Mouse (Mus musculus) embryonic facial prominence, embryonic 15.5 days (tissue): ENCODE measurements at regions not wholly inside any gene's neighbourhood (a gene's known extent, or its start where the extent isn't known, plus 50 kb on each side); places are given as distances from the start of the nearest gene placed in this dataset.

Experiments
- ATAC-seq: fragments of 200-750 bp; cut with Nextera tagmentation; 2 replicates; pipeline ENCODE4 v1.8.0; 2017; ENCODE audit warnings: low read depth, moderate TSS enrichment; ENCODE audit not compliant: insufficient number of reproducible peaks, low FRiP score, low TSS enrichment
- H3K27ac ChIP-seq: fragments of 300-500 bp; sonication (generic); replicated peaks from 2 replicates; pipeline ENCODE4 v1.5.1; 2015; ENCODE audit warnings: mild to moderate bottlenecking, inconsistent platforms
- H3K27me3 ChIP-seq: fragments of 300-500 bp; sonication (generic); 2 replicates; pipeline ENCODE4 v1.6.1; 2015; ENCODE audit warnings: inconsistent platforms
- H3K36me3 ChIP-seq: fragments of 300-500 bp; sonication (generic); 2 replicates; pipeline ENCODE4 v1.6.1; 2015; ENCODE audit warnings: mild to moderate bottlenecking, inconsistent platforms
- H3K4me1 ChIP-seq: fragments of 300-500 bp; sonication (generic); 2 replicates; pipeline ENCODE4 v1.6.1; 2015; ENCODE audit warnings: inconsistent platforms
- H3K4me2 ChIP-seq: fragments of 300-500 bp; sonication (generic); replicated peaks from 2 replicates; pipeline ENCODE4 v1.6.1; 2015; ENCODE audit warnings: mild to moderate bottlenecking, inconsistent platforms
- H3K4me3 ChIP-seq: fragments of 300-500 bp; sonication (generic); replicated peaks from 2 replicates; pipeline ENCODE4 v1.5.1; 2015; ENCODE audit warnings: mild to moderate bottlenecking, inconsistent platforms
- H3K9ac ChIP-seq: fragments of 300-500 bp; sonication (generic); 2 replicates; pipeline ENCODE4 v1.6.1; 2015; ENCODE audit warnings: inconsistent platforms
- H3K9me3 ChIP-seq: fragments of 300-500 bp; sonication (generic); replicated peaks from 2 replicates; pipeline ENCODE4 v1.6.1; 2016; ENCODE audit warnings: inconsistent platforms
- WGBS: fragments of 180-500 bp; shearing (Covaris S2); methylation state at CpG from one replicate; pipeline ENCODE4 v1.1.7; 2015; 5-methylcytosine and 5-hydroxymethylcytosine counted together

- no peak overlapping the region for H3K9ac ChIP-seq
- no peaks in the 10 kb centered on the region for H3K9me3 ChIP-seq
- H3K4me2 ChIP-seq, result no peak overlapping the region
- ATAC-seq, result no peak
- 31% methylated on average over 2 of the region's 2 CpGs for WGBS
- no peaks in the 10 kb centered on the region for H3K4me1 ChIP-seq
- no peak overlapping the region for H3K27ac ChIP-seq
- H3K36me3 ChIP-seq, result no peaks in the 10 kb centered on the region
- H3K4me3 ChIP-seq, result no peak overlapping the region
- H3K27me3 ChIP-seq, result no peaks in the 10 kb centered on the region
Observed at GRCm38 (mm10) chr13:79320146-79320545, 1120.6 kb upstream of the Nr2f1 start.

- H3K4me1 ChIP-seq, result no peaks in the 10 kb centered on the region
- 71% methylated on average over 5 of the region's 5 CpGs for WGBS
- H3K27ac ChIP-seq, result no peak overlapping the region
- no peaks in the 10 kb centered on the region for H3K9me3 ChIP-seq
- no peaks in the 10 kb centered on the region for H3K36me3 ChIP-seq
- no peak for ATAC-seq
- H3K4me3 ChIP-seq, result no peak overlapping the region
- H3K9ac ChIP-seq, result no peak overlapping the region
- H3K4me2 ChIP-seq, result no peak overlapping the region
- H3K27me3 ChIP-seq, result no peaks in the 10 kb centered on the region
Observed at GRCm38 (mm10) chr13:79309584-79310110, 1110.1 kb upstream of the Nr2f1 start.

- Histone ChIP-seq H3K27ac (no peak overlapping the region), H3K27me3 (no peaks in the 10 kb centered on the region), H3K9me3 (no peaks in the 10 kb centered on the region), H3K9ac (no peak overlapping the region), H3K4me3 (no peak overlapping the region), H3K4me1 (no peaks in the 10 kb centered on the region), H3K4me2 (no peak overlapping the region), H3K36me3 (no peaks in the 10 kb centered on the region)
- 60% methylated on average over 6 of the region's 6 CpGs for WGBS
- ATAC-seq, result no peak
Observed at GRCm38 (mm10) chr13:79297225-79297710, 1097.7 kb upstream of the Nr2f1 start.

- no peaks in the 10 kb centered on the region for H3K27me3 ChIP-seq
- H3K9me3 ChIP-seq, result no peaks in the 10 kb centered on the region
- no peak overlapping the region for H3K9ac ChIP-seq
- 91% methylated on average over 1 of the region's 1 CpGs for WGBS
- no peak overlapping the region for H3K4me2 ChIP-seq
- no peak overlapping the region for H3K27ac ChIP-seq
- ATAC-seq, result no peak
- H3K36me3 ChIP-seq, result no peaks in the 10 kb centered on the region
- no peaks in the 10 kb centered on the region for H3K4me1 ChIP-seq
- H3K4me3 ChIP-seq, result no peak overlapping the region
Observed at GRCm38 (mm10) chr13:79288022-79288421, 1088.5 kb upstream of the Nr2f1 start.

GRCm38 (mm10) chr13:79286181-79286580 is 1086.6 kb upstream of the Nr2f1 start:
- Histone ChIP-seq H3K27ac (no peak overlapping the region), H3K36me3 (no peaks in the 10 kb centered on the region), H3K4me1 (no peaks in the 10 kb centered on the region), H3K9me3 (no peaks in the 10 kb centered on the region), H3K9ac (no peak overlapping the region), H3K4me2 (no peak overlapping the region), H3K27me3 (no peaks in the 10 kb centered on the region), H3K4me3 (no peak overlapping the region)
- ATAC-seq, result no peak
- 79% methylated on average over 3 of the region's 3 CpGs for WGBS

- Histone ChIP-seq H3K36me3 (no peaks in the 10 kb centered on the region), H3K27me3 (no peaks in the 10 kb centered on the region), H3K9ac (no peak overlapping the region), H3K4me3 (no peak overlapping the region), H3K4me2 (no peak overlapping the region), H3K4me1 (no peaks in the 10 kb centered on the region), H3K27ac (no peak overlapping the region), H3K9me3 (no peaks in the 10 kb centered on the region)
- WGBS, result 5% methylated on average over 2 of the region's 2 CpGs
- no peak for ATAC-seq
Observed at GRCm38 (mm10) chr13:79285478-79285877, 1085.9 kb upstream of the Nr2f1 start.

GRCm38 (mm10) chr13:79277714-79278113 is 1078.2 kb upstream of the Nr2f1 start:
- H3K27me3 ChIP-seq, result no peaks in the 10 kb centered on the region
- H3K36me3 ChIP-seq, result no peaks in the 10 kb centered on the region
- no peak overlapping the region for H3K4me2 ChIP-seq
- no peak overlapping the region for H3K27ac ChIP-seq
- no peak overlapping the region for H3K9ac ChIP-seq
- no peaks in the 10 kb centered on the region for H3K4me1 ChIP-seq
- no peak overlapping the region for H3K4me3 ChIP-seq
- H3K9me3 ChIP-seq, result no peaks in the 10 kb centered on the region
- no peak for ATAC-seq
- 43% methylated on average over 6 of the region's 6 CpGs for WGBS

GRCm38 (mm10) chr13:79277313-79277712 is 1077.8 kb upstream of the Nr2f1 start:
- Histone ChIP-seq H3K27me3 (no peaks in the 10 kb centered on the region), H3K9ac (no peak overlapping the region), H3K4me3 (no peak overlapping the region), H3K27ac (no peak overlapping the region), H3K36me3 (no peaks in the 10 kb centered on the region), H3K4me2 (no peak overlapping the region), H3K9me3 (no peaks in the 10 kb centered on the region), H3K4me1 (no peaks in the 10 kb centered on the region)
- ATAC-seq, result no peak
- WGBS, result 71% methylated on average over 7 of the region's 7 CpGs

- no peak for ATAC-seq
- no peaks in the 10 kb centered on the region for H3K9me3 ChIP-seq
- no peaks in the 10 kb centered on the region for H3K4me1 ChIP-seq
- no peak overlapping the region for H3K4me3 ChIP-seq
- H3K27ac ChIP-seq, result no peak overlapping the region
- no peaks in the 10 kb centered on the region for H3K27me3 ChIP-seq
- H3K4me2 ChIP-seq, result no peak overlapping the region
- H3K9ac ChIP-seq, result no peak overlapping the region
- 64% methylated on average over 5 of the region's 5 CpGs for WGBS
- no peaks in the 10 kb centered on the region for H3K36me3 ChIP-seq
Observed at GRCm38 (mm10) chr13:79255362-79255761, 1055.8 kb upstream of the Nr2f1 start.

GRCm38 (mm10) chr13:79252385-79252784 is 1052.8 kb upstream of the Nr2f1 start:
- Histone ChIP-seq H3K36me3 (no peaks in the 10 kb centered on the region), H3K4me3 (no peak overlapping the region), H3K4me1 (no peaks in the 10 kb centered on the region), H3K9me3 (no peaks in the 10 kb centered on the region), H3K4me2 (no peak overlapping the region), H3K9ac (no peak overlapping the region), H3K27me3 (no peaks in the 10 kb centered on the region), H3K27ac (no peak overlapping the region)
- ATAC-seq, result no peak
- WGBS, result 58% methylated on average over 5 of the region's 5 CpGs

GRCm38 (mm10) chr13:79251269-79251668 is 1051.7 kb upstream of the Nr2f1 start:
- no peak overlapping the region for H3K27ac ChIP-seq
- H3K9ac ChIP-seq, result no peak overlapping the region
- WGBS, result 78% methylated on average over 1 of the region's 1 CpGs
- no peaks in the 10 kb centered on the region for H3K4me1 ChIP-seq
- no peaks in the 10 kb centered on the region for H3K36me3 ChIP-seq
- no peak for ATAC-seq
- no peak overlapping the region for H3K4me2 ChIP-seq
- H3K4me3 ChIP-seq, result no peak overlapping the region
- no peaks in the 10 kb centered on the region for H3K27me3 ChIP-seq
- no peaks in the 10 kb centered on the region for H3K9me3 ChIP-seq
